Mouse (Mus musculus) adrenal gland, adult (tissue): Measurements from ENCODE around the gene Ada.

Experiments used
- DNase-seq, 2 experiments: peaks; one replicate each; pipeline ENCODE4 v3.0.0; 2022 to 2023; ENCODE audit warnings: low spot score in 1 of 2; ENCODE audit not compliant: inconsistent age in 2 of 2

The Ada gene

GRCm38 (mm10) chr2:163735163-163735562, 14.9 kb downstream of the Ada start:
- DNase-seq, result no peak

GRCm38 (mm10) chr2:163732021-163732420, 18.0 kb downstream of the Ada start:
- DNase-seq, result no peak

DNA sequence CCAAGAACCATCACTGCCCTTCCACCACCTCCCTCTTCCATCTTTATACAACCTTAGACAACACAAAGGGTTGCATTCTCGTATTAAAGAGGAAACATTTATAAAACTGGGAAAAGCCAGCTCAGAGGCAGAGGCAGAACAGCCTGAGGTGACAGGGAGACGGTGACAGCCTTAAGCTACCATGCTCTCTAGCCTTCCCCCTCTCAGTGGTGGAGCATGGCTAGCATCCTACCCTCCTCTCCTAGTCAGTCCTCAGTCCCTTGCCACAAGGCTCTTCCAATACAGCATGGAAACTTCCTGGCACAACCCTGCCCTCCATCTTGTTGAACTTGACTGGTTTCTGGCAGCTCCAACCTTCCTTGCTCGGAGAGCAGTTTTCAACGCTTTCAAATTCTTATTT, 21.7 kb downstream of the Ada start:
- no peak for DNase-seq

DNA sequence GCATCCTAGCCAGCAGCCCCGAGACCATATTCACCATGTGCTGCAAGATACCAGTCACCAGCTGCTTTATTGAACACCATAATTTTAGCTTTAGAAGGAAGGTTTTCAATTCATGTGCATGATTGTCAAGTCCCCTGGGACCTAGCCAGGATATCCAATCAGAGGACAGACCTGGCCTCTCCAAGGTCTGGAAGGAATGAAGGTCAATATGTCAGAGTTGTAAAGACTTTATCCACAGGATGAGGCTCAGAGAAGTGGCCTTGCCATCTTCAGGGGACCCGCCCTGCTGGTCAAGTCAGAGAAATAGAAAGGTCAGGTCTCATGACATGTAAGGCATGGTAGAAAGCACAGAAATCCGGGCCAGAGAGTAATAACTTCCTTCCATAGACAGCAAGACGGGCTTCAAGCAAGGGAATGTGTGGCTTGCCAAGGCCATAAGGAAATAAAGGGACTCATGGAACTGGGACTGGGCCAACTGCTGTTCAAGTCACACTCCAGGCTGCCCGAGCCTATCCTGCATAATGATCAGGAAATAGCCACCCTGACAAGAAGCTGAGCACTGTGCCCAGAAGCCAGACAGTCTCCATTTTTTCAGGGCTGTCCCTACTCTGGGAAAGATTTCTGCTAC, 23.2 kb downstream of the Ada start:
- peak; percentile 62 to 80 for DNase-seq

- peak; percentile 83 to 85 for DNase-seq
These were observed 27.5 kb downstream of the Ada start for GRCm38 (mm10) chr2:163722550-163722949.

DNA sequence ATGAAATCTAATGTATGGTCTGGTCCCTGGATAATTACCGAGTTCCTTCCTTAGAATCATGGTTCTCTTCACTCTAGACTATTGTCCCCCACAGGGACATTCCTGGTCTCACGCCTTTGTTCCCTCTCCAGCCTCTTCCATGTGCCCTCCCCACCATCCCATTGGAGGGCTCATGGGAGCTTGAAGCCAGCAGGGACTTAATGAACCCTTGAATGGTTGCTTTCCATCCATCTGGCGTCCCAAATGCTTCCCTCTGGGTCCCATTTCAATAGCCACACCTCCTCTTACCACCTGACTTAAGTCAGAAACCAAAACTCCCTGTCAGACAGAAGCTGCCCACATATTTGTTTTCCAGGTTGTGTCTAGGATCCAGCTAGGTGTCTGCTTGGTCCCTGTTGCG, 30.4 kb downstream of the Ada start:
- no peak for DNase-seq

DNA sequence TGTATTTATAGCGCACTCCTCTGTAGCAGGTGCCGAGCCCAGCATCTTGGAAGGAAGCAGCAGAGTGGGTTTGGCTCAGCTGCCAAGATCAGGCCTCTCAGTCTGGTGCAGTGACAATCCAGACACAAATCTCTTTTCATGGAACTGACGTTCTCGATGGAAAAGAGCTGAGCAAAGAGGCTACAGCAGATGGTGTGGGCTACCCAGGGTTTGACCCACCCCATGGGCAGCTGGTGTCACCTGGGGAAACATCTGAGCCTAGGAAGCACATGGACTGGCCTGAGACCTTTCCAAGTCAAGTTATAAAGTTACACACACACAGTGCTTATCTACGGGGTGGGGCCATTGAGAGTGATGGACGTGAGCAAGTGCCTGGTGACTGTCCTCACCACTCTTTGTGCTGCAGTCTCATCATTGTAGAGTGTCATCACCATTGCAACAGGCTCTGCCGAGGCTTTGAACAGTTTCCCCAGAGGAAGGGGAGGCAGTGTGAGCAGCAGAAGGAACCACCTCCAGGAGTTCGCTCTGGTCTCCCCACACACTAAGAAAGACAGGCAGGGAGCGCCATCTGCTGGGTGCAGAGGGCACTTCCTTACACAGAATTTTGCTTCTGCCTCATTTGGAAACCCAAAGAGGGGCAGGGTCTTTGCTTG, 31.0 kb downstream of the Ada start:
- peak; percentile 80 to 93 for DNase-seq

GRCm38 (mm10) chr2:163718526-163718925, 31.5 kb downstream of the Ada start:
- peak in 1 of 2 experiments; percentile 60 for DNase-seq

DNA sequence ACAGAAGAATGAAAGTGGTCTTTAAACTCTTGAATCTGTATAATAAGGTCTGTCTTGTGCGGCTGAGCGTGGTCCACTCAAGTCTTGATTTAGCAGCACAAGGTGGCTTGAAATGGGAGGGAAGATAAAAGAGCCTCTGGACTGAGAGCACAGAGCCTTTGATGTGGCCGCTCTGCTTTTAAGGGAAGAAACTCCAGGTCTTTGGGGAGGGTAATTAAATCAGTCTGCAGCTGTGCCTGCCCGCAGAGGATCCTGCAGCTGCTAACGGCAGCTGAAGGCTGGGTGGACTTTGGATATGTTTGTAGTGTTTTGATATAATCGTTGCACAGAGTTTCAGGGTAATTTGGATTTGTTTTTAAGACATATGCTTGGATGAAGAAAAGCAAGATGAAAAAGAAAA, 33.2 kb downstream of the Ada start:
- DNase-seq, result peak in 1 of 2 experiments; percentile 51

DNA sequence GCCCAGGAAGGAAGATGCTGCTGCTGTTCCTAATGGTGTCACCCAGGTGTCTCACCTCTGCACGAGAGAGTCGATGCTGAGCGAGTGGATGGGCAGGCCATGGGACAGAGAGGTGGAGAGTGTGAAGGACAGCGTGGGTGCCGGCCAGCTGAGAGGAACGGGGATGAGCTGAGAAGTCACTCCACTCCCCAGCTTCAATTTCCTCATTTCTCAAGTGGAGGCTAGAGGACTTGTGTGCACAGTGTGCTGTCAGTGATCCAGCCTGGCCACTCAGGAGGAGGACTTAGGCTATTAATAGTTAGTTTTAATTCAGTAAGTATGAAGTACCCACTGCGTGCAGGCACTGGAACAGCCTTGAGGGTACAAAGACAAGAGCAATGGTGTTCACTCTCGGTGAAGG, 33.6 kb downstream of the Ada start:
- DNase-seq, result peak in 1 of 2 experiments; percentile 59

GRCm38 (mm10) chr2:163713340-163713739, 36.7 kb downstream of the Ada start:
- peak; percentile 34 to 68 for DNase-seq

- DNase-seq, result peak; percentile 38 to 71
These were observed 37.2 kb downstream of the Ada start for GRCm38 (mm10) chr2:163712874-163713273.

DNA sequence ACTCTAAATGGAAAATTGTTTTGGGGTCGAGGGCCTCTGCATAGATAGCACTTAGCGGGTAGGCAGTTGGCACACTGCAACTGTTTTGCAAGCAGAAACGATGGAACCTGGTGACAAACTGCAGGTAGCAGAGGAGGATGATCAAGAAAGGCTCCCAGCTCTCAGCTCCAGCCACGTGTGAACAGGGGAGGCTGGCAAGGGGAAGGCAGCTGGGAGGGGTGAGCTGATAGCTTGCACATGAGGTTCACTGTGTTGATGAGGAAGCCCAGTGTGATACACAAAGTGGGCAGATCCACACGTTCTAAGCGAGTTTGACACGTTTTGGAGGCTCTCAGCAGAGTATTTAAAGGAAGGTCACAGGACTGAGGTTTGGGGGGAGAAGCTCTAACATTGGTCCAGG, 37.6 kb downstream of the Ada start:
- no peak for DNase-seq

GRCm38 (mm10) chr2:163711368-163711868, 38.6 kb downstream of the Ada start:
- DNase-seq, result no peak

GRCm38 (mm10) chr2:163710606-163711159, 39.4 kb downstream of the Ada start:
- peak in 1 of 2 experiments; percentile 61 for DNase-seq

DNA sequence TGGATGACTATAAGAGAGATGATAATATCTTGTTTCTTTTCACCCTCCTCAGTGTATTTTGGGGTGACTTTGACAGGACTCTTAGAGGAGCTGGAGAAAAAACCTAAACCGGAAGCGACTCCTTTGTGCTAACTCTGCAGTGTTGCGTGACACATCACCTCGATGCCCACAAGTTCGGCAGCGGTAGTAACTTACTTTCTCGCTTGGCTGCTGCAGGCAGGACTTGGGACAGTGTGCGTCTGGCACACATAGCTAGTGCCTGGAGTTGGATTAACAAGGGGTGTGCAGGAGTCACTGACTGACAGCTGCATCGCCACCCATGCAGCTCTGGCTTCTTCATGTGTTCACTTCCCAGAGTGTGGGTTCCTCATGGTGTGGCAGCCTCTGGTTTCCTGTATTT, 40.0 kb downstream of the Ada start:
- DNase-seq, result no peak

DNA sequence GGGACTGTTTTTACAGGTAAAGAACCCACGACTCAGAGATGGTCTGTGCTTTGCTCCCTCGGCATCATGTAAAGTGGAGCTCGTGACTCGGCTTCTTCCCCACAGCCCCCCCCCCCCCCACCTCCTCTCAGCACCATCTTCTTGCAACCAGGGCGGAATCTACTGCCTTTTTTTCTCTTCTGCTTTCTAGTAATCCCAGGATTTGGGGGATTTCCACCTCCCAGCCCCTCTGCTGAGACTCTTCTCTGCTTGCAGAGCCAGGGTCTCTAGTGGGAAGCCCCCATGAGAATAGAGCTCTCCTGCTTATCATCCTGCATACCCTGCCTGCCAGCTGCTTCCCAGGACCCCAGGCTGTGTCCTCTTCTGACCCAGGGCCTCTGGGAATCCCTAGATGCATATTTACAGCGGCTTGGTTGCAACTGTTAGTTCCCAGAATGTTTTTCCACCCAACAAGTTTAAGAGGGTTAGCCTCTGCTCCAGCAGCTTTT, 41.2 kb downstream of the Ada start:
- no peak for DNase-seq

DNA sequence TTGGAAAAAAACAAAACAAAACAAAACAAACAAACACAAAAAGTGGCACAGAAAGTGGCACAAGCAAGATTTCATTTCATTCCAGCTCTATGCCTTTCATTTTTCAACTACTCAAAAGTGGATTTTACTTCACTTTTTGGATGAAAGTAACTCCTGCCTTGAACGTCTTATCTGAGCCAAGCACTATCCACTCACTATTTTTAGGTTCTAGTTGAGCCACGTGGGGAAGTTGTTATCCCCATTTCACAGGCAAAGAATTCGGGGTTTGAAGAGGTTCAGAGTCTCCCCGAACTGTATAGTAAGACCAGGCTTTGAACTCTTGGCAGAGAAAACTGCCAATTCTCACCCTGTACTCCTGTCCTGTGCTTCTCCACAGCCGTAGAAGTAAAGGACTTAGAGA, 41.7 kb downstream of the Ada start:
- DNase-seq, result no peak

DNA sequence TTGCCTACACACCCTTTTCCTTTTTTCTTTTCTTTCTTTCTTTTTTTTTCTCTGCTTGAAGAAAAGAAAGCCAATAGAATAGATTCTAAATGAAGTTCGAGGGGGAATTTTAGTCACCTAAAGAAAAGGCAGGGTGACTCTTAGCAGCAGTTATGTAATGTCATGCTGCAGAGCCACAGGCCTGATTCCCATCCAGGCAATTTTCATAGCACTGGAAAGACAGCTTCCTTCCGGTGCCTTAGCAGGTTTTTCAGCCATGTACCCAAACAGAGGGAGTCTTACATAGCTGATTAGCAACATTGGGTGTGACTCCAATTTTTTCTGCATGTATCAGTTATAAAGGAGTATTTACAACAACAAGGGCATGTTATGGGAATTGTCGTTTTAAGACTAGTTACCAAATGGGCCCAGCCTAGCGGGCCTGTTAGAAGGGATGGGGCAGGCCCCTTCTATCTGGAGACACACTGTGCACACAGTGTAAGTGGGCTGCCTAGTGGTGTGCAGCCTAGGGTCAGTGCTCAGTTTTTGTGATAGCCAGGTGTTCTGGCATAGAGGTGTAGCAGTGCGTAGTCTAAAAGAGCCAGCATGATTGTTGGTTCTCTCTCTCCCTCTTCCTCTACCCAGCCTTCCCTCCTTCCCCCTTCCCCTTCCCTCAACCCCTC, 46.3 kb downstream of the Ada start:
- DNase-seq, result peak in 1 of 2 experiments; percentile 41

- DNase-seq, result no peak
These were observed 47.1 kb downstream of the Ada start for GRCm38 (mm10) chr2:163702921-163703320.

GRCm38 (mm10) chr2:163702431-163702830, 47.6 kb downstream of the Ada start:
- DNase-seq, result peak in 1 of 2 experiments; percentile 43
